ENCODE assay signal across 19 mouse cellular contexts in the genomic region with DNA sequence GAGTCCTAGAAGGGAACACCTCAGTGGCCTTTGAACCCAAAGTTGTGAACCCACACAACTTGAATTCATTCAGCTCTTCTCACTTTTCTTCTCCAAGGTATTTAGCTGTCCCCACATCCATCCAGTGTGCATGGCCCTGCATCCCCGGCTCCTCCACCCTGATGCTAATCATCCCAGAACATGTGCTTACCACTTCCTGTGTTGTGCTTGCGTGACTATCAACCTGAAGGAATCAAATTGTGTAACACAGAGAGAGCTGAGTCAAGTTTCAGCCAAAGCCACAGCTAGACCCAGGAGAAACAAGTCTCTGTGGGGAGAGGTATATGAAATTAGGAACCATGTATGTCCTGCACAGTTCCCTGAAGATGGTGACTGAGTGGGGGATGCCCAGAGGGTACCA.
"Had no signal": no experiment of that assay in that cellular context is flagged by ENCODE, and none has a peak within 500 bp of the region (broad histone marks: within the 10 kb centered on the region; RNA-seq: fewer than 3 reads in every experiment).

No protein-coding gene starts in this region.

- H3K4me3 ChIP-seq: layer of hippocampus, adult 2 months; left cerebral cortex, adult 2 months; liver, embryonic 13.5 days; myocyte; neural tube, embryonic 13.5 days; stomach, embryonic 15.5 days had no signal

- H3K4me1 ChIP-seq: neural tube, embryonic 13.5 days; stomach, embryonic 15.5 days had no signal

- H3K36me3 ChIP-seq: liver, embryonic 13.5 days; neural tube, embryonic 13.5 days; stomach, embryonic 15.5 days had no signal

- DNase-seq: kidney, adult 9 months; kidney, postnatal 25 days; layer of hippocampus, postnatal 36 days; liver, embryonic 13.5 days; lung, adult 2 months; lung, postnatal 14 days; midbrain, embryonic 14.5 days; retina, postnatal 1 day; right cerebral cortex, postnatal 25 days; spleen, adult 18-20 months; thymus, postnatal 25 days had no signal

- H3K9ac ChIP-seq: liver, embryonic 13.5 days; neural tube, embryonic 13.5 days; stomach, embryonic 15.5 days had no signal

- H3K27ac ChIP-seq: kidney, postnatal 0 days; layer of hippocampus, adult 2 months; left cerebral cortex, adult 2 months; liver, embryonic 13.5 days; macrophage; neural tube, embryonic 13.5 days; stomach, embryonic 15.5 days had no signal

- H3K4me2 ChIP-seq: liver, embryonic 13.5 days; midbrain, embryonic 11.5 days; neural tube, embryonic 13.5 days; stomach, embryonic 15.5 days had no signal

- H3K9me3 ChIP-seq: liver, embryonic 13.5 days; neural tube, embryonic 13.5 days; stomach, embryonic 15.5 days had no signal

- H3K27me3 ChIP-seq: neural tube, embryonic 13.5 days; stomach, embryonic 15.5 days had no signal
